Mouse (Mus musculus) cerebellum, adult 2 months (tissue): Measurements from ENCODE around the gene Pmm1.

Experiments
- CTCF ChIP-seq: fragments of 200-500 bp; IDR thresholded peaks from 2 replicates; pipeline ENCODE4 v1.5.1; 2011; ENCODE audit warnings: low read depth, mild to moderate bottlenecking, control low read depth, low read length, moderate library complexity, borderline replicate concordance; ENCODE audit not compliant: insufficient read depth
- POLR2A ChIP-seq: fragments of 200-500 bp; IDR thresholded peaks from 2 replicates; pipeline ENCODE4 v1.6.1; 2011; ENCODE audit warnings: low read length, control low read depth, borderline replicate concordance; ENCODE audit not compliant: insufficient read depth

DNA sequence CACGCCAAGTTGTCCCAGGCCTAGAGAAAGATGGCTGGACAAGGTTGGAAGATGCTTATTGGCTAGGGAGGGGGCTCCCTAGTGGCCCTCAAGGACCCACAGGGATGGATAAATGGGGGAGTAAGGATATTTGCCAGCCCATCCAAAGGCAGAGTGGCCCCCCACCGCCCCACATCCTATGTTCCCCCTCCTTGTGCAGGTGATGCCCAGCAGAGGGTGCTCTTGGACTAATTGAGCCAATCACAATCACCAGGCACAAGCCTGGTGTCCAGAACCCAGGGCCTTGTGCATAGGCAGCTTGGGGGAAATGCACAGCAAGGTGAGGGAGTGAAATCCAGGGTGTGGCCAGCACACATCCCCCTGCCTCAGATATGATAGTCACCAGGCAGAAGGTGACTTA lies 22.5 kb downstream of the Pmm1 start:
- peak; percentile 87 for TF ChIP-seq CTCF
- no peak for TF ChIP-seq POLR2A
